Mouse (Mus musculus): ENCODE measurements at regions not wholly inside any gene's neighbourhood (a gene's known extent, or its start where the extent isn't known, plus 50 kb on each side); places are given as distances from the start of the nearest gene placed in this dataset.

DNA sequence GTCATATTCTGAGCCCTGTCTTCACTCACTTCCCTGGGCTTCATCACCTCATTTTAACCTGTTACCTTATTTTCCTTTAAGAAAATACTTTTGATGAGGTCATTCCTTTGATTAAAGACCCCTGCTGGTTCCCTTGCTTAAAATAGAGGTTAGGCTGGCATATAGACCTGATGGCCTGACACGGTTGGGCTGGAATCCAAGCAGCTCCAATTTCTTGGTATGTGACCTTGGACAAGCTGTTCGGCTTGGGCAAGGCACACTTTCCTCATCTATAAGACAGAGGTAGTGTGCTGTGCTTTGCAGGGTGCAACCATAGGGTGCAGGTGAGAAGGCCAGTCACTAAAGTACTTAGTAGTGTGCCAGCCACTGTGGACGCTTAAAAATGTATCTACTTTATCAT, 183.8 kb upstream of the Klf12 start:
- no peak overlapping the region for H3K4me2 ChIP-seq (ENCODE audit: low read depth, low read length)
- ATAC-seq (no peak), DNase-seq (no peak)
- no peaks in the 10 kb centered on the region for H3K27me3 ChIP-seq (ENCODE audit: insufficient read depth, low read length)
- no peak overlapping the region for H3K4me3 ChIP-seq (ENCODE audit: low read depth, low read length)
- WGBS (ENCODE audit: insufficient replicate concordance): 76% methylated on average over 3 of the region's 3 CpGs
- H3K36me3 ChIP-seq (replicated peaks; ENCODE audit: insufficient read depth, low read length): no peaks in the 10 kb centered on the region
- no peak overlapping the region for H3K27ac ChIP-seq (ENCODE audit: low read depth)
- TF ChIP-seq EP300 (IDR thresholded peaks at IDR 0.05; ENCODE audit: low read depth): no peak
- no peak for TF ChIP-seq CTCF (IDR thresholded peaks at IDR 0.05; ENCODE audit: low read depth)
- H3K9ac ChIP-seq (replicated peaks): no peak overlapping the region
- no peaks in the 10 kb centered on the region for H3K4me1 ChIP-seq (ENCODE audit: insufficient read depth)
- H3K9me3 ChIP-seq (ENCODE audit: low read length): no peaks in the 10 kb centered on the region

DNA sequence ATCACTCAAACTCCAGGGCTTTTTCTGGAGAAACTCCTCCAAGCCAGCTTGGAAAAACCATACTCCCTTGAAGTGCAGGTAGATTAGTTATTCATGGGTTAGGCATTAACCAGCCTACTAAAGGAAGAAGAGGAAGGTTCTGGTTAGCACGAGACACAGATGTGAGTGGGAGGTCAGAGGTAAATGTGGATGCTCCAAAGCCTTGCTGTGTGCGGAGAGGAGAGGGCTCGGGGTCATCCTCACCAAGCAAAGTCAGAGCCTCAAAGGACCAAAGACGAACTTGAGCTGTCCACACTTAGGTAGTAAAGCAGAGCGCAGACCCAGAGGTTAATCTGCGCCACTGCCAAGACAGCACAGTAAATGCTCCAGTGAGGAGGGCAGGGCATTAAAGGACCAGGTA, 177.8 kb upstream of the Klf12 start:
- WGBS (ENCODE audit: insufficient replicate concordance): 76% methylated on average over 6 of the region's 6 CpGs
- DNase-seq: no peak

DNA sequence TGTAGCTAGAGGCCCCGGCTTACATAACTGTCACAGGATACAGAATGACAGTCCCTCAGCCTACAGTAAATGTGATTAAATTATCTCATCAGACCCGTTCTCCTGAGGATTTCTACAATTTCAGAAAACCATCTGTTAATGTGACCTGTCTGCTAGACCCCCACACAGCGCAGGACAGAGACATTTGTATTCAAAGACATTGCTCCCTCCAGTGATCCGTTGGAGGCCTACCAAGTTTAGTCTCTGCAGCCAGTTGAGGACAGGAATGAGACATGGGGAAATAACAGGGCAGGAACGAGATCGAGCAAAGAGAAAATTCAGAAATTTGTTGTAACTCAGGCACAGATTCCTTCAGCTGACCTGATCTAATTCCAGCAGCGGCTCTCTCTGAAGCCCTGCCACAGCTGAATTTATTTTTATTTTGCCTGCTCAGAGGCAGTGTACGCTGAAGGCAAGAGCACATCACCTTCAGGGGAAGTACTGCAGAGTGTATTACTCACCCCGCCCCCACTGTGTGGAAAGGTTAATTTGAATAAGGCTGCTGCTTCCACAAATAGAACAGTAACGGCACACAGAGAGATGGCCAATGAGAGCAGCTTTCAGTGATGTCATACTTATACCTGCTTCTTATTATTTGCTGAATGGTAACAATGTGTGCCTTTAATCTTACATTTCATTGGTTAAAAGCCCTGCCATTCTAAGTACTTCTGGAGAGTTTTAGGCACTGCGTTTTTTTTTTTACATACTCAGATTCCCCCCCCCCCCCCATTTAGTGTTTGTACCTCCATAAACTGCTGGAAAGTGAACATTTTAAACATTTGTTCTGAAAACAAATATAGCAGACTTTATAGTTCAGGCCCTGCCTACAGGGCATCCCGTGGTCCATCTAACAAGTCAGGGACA, 176.9 kb upstream of the Klf12 start:
- TF ChIP-seq EP300 (IDR thresholded peaks at IDR 0.05; ENCODE audit: low read depth): no peak
- no peak for TF ChIP-seq CTCF (IDR thresholded peaks at IDR 0.05; ENCODE audit: low read depth)
- WGBS (ENCODE audit: insufficient replicate concordance): 38% methylated on average over 12 of the region's 12 CpGs
- no peaks in the 10 kb centered on the region for H3K36me3 ChIP-seq (replicated peaks; ENCODE audit: insufficient read depth, low read length)
- ATAC-seq: 0 out of 2 replicates have a peak, but pooled peaks have one; percentile 22
- no peak overlapping the region for H3K4me3 ChIP-seq (ENCODE audit: low read depth, low read length)
- H3K27me3 ChIP-seq (ENCODE audit: insufficient read depth, low read length): no peaks in the 10 kb centered on the region
- no peak overlapping the region for H3K9ac ChIP-seq (replicated peaks)
- H3K4me2 ChIP-seq (ENCODE audit: low read depth, low read length): no peak overlapping the region
- no peak overlapping the region for H3K27ac ChIP-seq (ENCODE audit: low read depth)
- no peaks in the 10 kb centered on the region for H3K9me3 ChIP-seq (ENCODE audit: low read length)
- DNase-seq: peak; percentile 31
- peaks cover 4% of the 10 kb centered on the region; the same call in 1 of the 2 replicates for H3K4me1 ChIP-seq (ENCODE audit: insufficient read depth)

More for the DNA sequence above, 177.8 kb upstream of the Klf12 start:
- H3K9ac ChIP-seq (replicated peaks): no peak overlapping the region
- H3K4me2 ChIP-seq (ENCODE audit: low read depth, low read length): no peak overlapping the region
- H3K4me1 ChIP-seq (ENCODE audit: insufficient read depth): peaks cover 4% of the 10 kb centered on the region; the same call in 1 of the 2 replicates
- H3K4me3 ChIP-seq (ENCODE audit: low read depth, low read length): no peak overlapping the region
- no peak for ATAC-seq
- no peak overlapping the region for H3K27ac ChIP-seq (ENCODE audit: low read depth)
- H3K36me3 ChIP-seq (replicated peaks; ENCODE audit: insufficient read depth, low read length): no peaks in the 10 kb centered on the region
- H3K27me3 ChIP-seq (ENCODE audit: insufficient read depth, low read length): no peaks in the 10 kb centered on the region
- H3K9me3 ChIP-seq (ENCODE audit: low read length): no peaks in the 10 kb centered on the region
- TF ChIP-seq EP300 (IDR thresholded peaks at IDR 0.05; ENCODE audit: low read depth) (no peak), CTCF (IDR thresholded peaks at IDR 0.05; ENCODE audit: low read depth) (no peak)

DNA sequence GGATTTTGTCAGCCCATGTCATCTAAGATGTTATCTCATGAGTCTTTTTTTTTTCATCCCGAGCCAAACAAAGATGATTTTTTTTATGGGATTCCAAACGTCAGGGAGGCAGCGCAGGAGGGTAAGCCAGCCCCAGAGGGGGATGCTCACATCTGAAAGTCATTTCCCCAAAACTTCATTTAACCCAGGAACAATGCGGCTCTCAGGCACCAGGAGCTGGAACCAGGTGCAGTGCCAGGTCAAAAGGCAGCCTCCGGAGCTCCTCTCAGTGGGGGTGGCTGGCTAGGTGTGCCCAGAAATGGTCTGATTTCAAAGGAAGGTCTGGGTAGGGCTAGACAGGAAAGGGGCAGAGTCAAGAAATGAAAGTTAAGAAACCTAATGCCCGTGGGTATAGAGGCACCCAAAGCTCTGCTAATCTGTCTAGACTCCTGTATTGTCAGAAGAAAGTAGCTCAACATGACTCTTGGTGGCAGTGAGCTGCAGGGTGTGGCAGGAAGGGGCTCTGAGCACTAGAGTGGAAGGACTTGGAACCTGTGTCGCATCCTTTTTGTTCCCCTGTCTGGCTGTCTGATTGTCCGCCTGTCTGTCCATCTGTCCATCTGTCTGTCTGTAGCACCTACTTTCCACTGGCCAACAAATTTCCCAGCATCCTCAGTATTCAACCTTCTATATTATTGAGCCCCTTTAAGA, 175.3 kb upstream of the Klf12 start:
- H3K4me2 ChIP-seq (ENCODE audit: low read depth, low read length): 0 out of 2 replicates have a peak overlapping the region, but pooled peaks have one; percentile 11
- no peaks in the 10 kb centered on the region for H3K27me3 ChIP-seq (ENCODE audit: insufficient read depth, low read length)
- no peaks in the 10 kb centered on the region for H3K36me3 ChIP-seq (replicated peaks; ENCODE audit: insufficient read depth, low read length)
- ATAC-seq (no peak), DNase-seq (no peak)
- 39% methylated on average over 8 of the region's 8 CpGs for WGBS (ENCODE audit: insufficient replicate concordance)
- peak overlapping the region; percentile 55 for H3K27ac ChIP-seq (ENCODE audit: low read depth)
- H3K4me1 ChIP-seq (ENCODE audit: insufficient read depth): peaks cover 4% of the 10 kb centered on the region; the same call in 1 of the 2 replicates
- H3K4me3 ChIP-seq (ENCODE audit: low read depth, low read length): no peak overlapping the region
- no peaks in the 10 kb centered on the region for H3K9me3 ChIP-seq (ENCODE audit: low read length)
- H3K9ac ChIP-seq (replicated peaks): no peak overlapping the region
- TF ChIP-seq EP300 (IDR thresholded peaks at IDR 0.05; ENCODE audit: low read depth): no peak
- no peak for TF ChIP-seq CTCF (IDR thresholded peaks at IDR 0.05; ENCODE audit: low read depth)

DNA sequence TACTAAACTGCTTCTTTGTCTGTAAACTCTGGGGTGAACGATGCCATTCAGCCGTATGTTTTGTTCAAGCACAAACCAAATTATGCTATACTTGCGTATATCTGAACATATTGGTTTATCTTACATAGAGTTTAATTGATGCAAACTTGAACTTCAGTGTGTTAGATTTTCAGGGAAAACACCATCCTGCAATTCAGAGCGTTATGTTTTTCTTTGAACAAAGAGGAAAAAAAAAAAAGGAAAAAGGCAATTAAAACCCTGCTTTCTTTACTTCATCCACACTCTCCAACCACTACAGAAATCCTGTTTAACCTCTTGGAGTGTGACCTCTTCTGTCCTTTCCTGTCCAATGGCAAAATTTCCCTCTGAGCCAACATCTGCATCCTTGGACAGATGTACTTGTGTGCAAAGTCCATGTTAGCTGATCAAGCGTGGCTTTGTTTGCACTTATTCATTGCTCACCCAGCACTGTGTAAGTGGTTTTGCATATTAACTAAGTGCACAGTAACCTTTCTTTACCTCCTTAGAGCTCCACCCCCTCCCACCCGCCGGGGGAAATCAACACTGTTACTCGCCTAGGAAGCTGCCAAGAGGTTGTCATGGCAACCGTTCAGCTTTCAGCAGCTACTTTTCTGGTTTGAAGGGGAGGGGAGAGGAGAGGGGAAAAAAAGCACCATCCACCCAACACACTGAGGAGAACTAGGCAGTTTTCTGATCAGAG, 174.4 kb upstream of the Klf12 start:
- Histone ChIP-seq H3K9me3 (ENCODE audit: low read length) (no peaks in the 10 kb centered on the region), H3K27me3 (ENCODE audit: insufficient read depth, low read length) (no peaks in the 10 kb centered on the region), H3K4me3 (ENCODE audit: low read depth, low read length) (no peak overlapping the region), H3K4me1 (ENCODE audit: insufficient read depth) (peaks cover 4% of the 10 kb centered on the region; the same call in 1 of the 2 replicates), H3K36me3 (replicated peaks; ENCODE audit: insufficient read depth, low read length) (no peaks in the 10 kb centered on the region), H3K4me2 (ENCODE audit: low read depth, low read length) (peak overlapping the region; percentile 40), H3K9ac (replicated peaks) (no peak overlapping the region), H3K27ac (ENCODE audit: low read depth) (peak overlapping the region; percentile 88)
- TF ChIP-seq EP300 (IDR thresholded peaks at IDR 0.05; ENCODE audit: low read depth): peak; percentile 72
- TF ChIP-seq CTCF (IDR thresholded peaks at IDR 0.05; ENCODE audit: low read depth): no peak
- ATAC-seq (peak; percentile 84), DNase-seq (peak; percentile 74)
- 32% methylated on average over 9 of the region's 9 CpGs for WGBS (ENCODE audit: insufficient replicate concordance)
